ENCODE assay signal across 8 mouse cellular contexts in the genomic region with DNA sequence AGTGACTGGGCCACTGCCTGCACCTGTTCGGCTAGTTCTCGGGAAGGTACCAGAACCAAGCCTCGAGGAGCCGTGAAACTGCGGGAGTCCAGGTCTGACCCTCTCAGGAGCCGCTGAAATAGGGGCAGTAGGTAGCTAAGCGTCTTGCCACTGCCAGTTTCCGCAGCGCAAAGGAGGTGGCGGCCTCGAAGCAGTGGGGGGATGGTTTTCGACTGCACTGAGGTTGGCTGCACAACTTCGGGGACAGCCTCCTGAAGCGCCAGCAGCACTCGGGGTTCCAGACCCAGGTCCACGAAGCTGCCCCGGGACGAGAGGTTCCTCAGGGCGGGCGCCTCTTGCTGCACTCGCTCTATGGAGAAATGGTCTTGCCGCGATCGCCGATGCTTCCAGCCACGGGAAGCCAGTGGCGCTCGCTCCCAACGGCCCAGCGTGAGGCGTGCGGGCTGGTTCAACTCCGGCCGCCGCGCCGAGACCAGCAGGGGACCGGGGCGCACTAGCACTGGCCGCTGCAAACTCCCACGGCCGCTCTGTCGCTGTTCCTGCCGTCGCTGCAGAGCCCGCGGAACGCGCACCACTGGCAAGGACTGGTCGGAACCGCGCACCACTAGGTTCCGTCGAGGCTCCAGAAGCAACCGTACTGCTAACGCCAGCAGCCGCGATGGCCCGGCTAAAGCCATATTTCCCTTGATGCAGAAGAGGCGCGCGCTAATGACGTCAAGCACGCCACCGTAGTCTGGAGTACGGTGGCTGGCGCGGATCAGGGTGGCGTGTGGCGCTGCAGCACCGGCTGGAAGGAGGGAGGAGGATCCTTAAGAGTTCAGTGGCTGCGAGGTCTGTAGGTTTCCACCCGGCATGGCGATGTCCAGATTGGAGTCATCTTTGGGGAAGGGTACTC. TPM values are rescaled to one million over a fixed set of nuclear protein-coding genes. Genes with fewer than 3 reads are reported as not detected.
A peak's percentile ranks its signal among the peaks of the same experiment; 100 is the strongest.
DNase-seq lines count a peak whose midpoint lies in the region; ATAC-seq and TF ChIP-seq lines count a peak whose summit lies in the region.

No protein-coding gene starts in this region.

- no peaks in the 10 kb centered on the region for H3K27me3 ChIP-seq in forebrain, embryonic 14.5 days (replicated peaks; ENCODE audit: control insufficient read depth, insufficient read depth, low read length)

- H3K4me1 ChIP-seq in forebrain, embryonic 14.5 days (ENCODE audit: control insufficient read depth, insufficient read depth, low read length): peaks cover 8% of the 10 kb centered on the region
- H3K4me1 ChIP-seq in lung, adult 2 months (ENCODE audit: control insufficient read depth, insufficient read depth, low read length): peaks cover 3% of the 10 kb centered on the region; the same call in 1 of the 2 replicates

- H3K36me3 ChIP-seq in forebrain, embryonic 14.5 days (ENCODE audit: control insufficient read depth, insufficient read depth, low read length): no peaks in the 10 kb centered on the region

- H3K4me2 ChIP-seq in forebrain, embryonic 14.5 days (ENCODE audit: low read length): peak overlapping the region; percentile 99

- TF ChIP-seq POLR2A in lung, adult 2 months (IDR thresholded peaks at IDR 0.05; ENCODE audit: borderline replicate concordance, extremely low read depth, low read depth, low read length): peak; percentile 80; the same call in 1 of the 2 replicates

- ATAC-seq in forebrain, embryonic 14.5 days: peak; percentile 97
- peak; percentile 95 for ATAC-seq in neutrophil, adult 5-6 weeks (ENCODE audit: extremely low read depth, insufficient number of reproducible peaks, low FRiP score, poor library complexity, severe bottlenecking)

- H3K4me3 ChIP-seq in forebrain, embryonic 14.5 days (ENCODE audit: low read depth, low read length): peak overlapping the region; percentile 88
- H3K4me3 ChIP-seq in lung, adult 2 months (replicated peaks; ENCODE audit: extremely low read depth, low read depth, low read length): peak overlapping the region; percentile 97

- DNase-seq in ES-CJ7 (ENCODE audit: low read depth, low spot score): peak; percentile 97
- peak; percentile 89 for DNase-seq in cerebellum, adult 11 months
- peak; percentile 97 for DNase-seq in forebrain, embryonic 14.5 days (ENCODE audit: low spot score)
- peak; percentile 78 for DNase-seq in heart, postnatal 25 days (ENCODE audit: low spot score)
- DNase-seq in layer of hippocampus, adult 18-20 months (ENCODE audit: low spot score in 2 of 2): peak; percentile 90 to 96
- peak; percentile 89 for DNase-seq in lung, adult 2 months
- DNase-seq in thymus, adult 18-20 months: peak; percentile 77 to 83

- H3K27ac ChIP-seq in forebrain, embryonic 14.5 days (ENCODE audit: low read depth, low read length): peak overlapping the region; percentile 68; the same call in 1 of the 2 replicates

- WGBS in forebrain, embryonic 14.5 days: 2% methylated on average over 74 of the region's 74 CpGs
- WGBS in lung, adult 2 months: 1% methylated on average over 74 of the region's 74 CpGs

- TF ChIP-seq CTCF in lung, adult 2 months (IDR thresholded peaks at IDR 0.05; ENCODE audit: insufficient read depth, low read length): no peak

- intact Hi-C loops in heart, postnatal 25 days (cut with DNase I): no loop called here

- H3K9me3 ChIP-seq in forebrain, embryonic 14.5 days (replicated peaks; ENCODE audit: control insufficient read depth, low read length): no peaks in the 10 kb centered on the region

- H3K9ac ChIP-seq in forebrain, embryonic 14.5 days (ENCODE audit: low read length): peak overlapping the region; percentile 90

RNA-seq across cellular contexts. Expression of a gene that starts 0.7 kb away (rescaled TPM):
- polyA plus RNA-seq in forebrain, embryonic 14.5 days (2014; fragmentation: Nextera tagmentation; extraction: Ambion mirVana): 21.6 and 22.2 TPM in 2 replicates
- total RNA-seq in heart, postnatal 25 days (2021): 10 to 100 TPM; 10.1 to 10.3 TPM
- 10 to 100 TPM; 14.3 to 15.4 TPM for total RNA-seq in layer of hippocampus, adult 18-20 months (2021)
- 6.5 and 6.7 TPM in 2 replicates for polyA plus RNA-seq in lung, adult 2 months (2012; rRNA removed)
- total RNA-seq in neutrophil, adult 5-6 weeks (2017): 7.2 and 7.7 TPM in 2 replicates

RNA-seq across cellular contexts. Expression of a gene that starts 5.2 kb away (rescaled TPM):
- not detected in 2 replicates for polyA plus RNA-seq in forebrain, embryonic 14.5 days (2014; fragmentation: Nextera tagmentation; extraction: Ambion mirVana)
- not detected for total RNA-seq in heart, postnatal 25 days (2021)
- not detected for total RNA-seq in layer of hippocampus, adult 18-20 months (2021)
- not detected in 2 replicates for polyA plus RNA-seq in lung, adult 2 months (2012; rRNA removed)
- not detected in 2 replicates for total RNA-seq in neutrophil, adult 5-6 weeks (2017)

RNA-seq across cellular contexts. Expression of a gene that starts 19.9 kb away (rescaled TPM):
- 18.4 and 20.3 TPM in 2 replicates for polyA plus RNA-seq in forebrain, embryonic 14.5 days (2014; fragmentation: Nextera tagmentation; extraction: Ambion mirVana)
- 1 to 10 TPM; 8.8 to 8.9 TPM for total RNA-seq in heart, postnatal 25 days (2021)
- total RNA-seq in layer of hippocampus, adult 18-20 months (2021): 10 to 100 TPM; 15.6 to 16.2 TPM
- 5.5 and 10.3 TPM in 2 replicates for polyA plus RNA-seq in lung, adult 2 months (2012; rRNA removed)
- total RNA-seq in neutrophil, adult 5-6 weeks (2017): 19.4 and 19.6 TPM in 2 replicates

RNA-seq across cellular contexts. Expression of a gene that starts 31.8 kb away (rescaled TPM):
- polyA plus RNA-seq in forebrain, embryonic 14.5 days (2014; fragmentation: Nextera tagmentation; extraction: Ambion mirVana): not detected in 2 replicates
- total RNA-seq in heart, postnatal 25 days (2021): not detected
- total RNA-seq in layer of hippocampus, adult 18-20 months (2021): not detected
- polyA plus RNA-seq in lung, adult 2 months (2012; rRNA removed): 0.30 and 0.55 TPM in 2 replicates
- total RNA-seq in neutrophil, adult 5-6 weeks (2017): not detected in 2 replicates

RNA-seq across cellular contexts. Expression of a gene that starts 45.1 kb away (rescaled TPM):
- polyA plus RNA-seq in forebrain, embryonic 14.5 days (2014; fragmentation: Nextera tagmentation; extraction: Ambion mirVana): 5.1 and 9.4 TPM in 2 replicates
- total RNA-seq in heart, postnatal 25 days (2021): 10 to 100 TPM; 39.4 to 48.7 TPM
- 10 to 100 TPM; 18.6 to 20.8 TPM for total RNA-seq in layer of hippocampus, adult 18-20 months (2021)
- polyA plus RNA-seq in lung, adult 2 months (2012; rRNA removed): 84.3 and 96.8 TPM in 2 replicates
- 2.7 and 4.8 TPM in 2 replicates for total RNA-seq in neutrophil, adult 5-6 weeks (2017)

Comparison
In these comparisons a context has a peak if more than half of its experiments do, and no peak if none do; other contexts are left out.
1. Peak in every context shown above with its lines: DNase-seq, ATAC-seq, H3K4me3 ChIP-seq and H3K27ac ChIP-seq.